Mouse (Mus musculus) layer of hippocampus, adult 9-11 months (tissue): ENCODE results near the gene Wipi1.
A peak's percentile ranks its signal among the peaks of the same experiment; 100 is the strongest.

ENCODE experiments used
- DNase-seq: peaks from one replicate; pipeline ENCODE4 v3.0.0; 2022

The Wipi1 gene

DNA sequence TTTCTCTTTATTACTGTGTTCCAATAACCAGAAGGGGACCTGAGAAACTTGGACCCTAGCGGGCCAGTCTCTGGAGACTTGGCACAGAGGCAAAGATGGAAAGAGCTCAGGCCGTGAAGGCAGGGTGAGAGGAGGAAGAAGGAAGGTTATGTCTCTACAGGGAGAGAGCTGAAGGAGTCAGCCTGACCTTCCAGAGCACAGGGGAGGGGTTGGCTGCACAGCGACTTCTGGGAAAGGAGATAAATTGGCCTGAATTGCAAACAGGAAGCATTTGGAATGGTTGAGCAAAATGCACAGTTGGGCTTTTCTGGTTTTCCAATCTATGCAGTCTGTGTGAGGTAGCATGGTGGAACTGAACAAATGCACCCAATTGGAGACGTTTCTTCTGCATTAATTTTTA lies 5.0 kb upstream of the Wipi1 start:
- no peak for DNase-seq

DNA sequence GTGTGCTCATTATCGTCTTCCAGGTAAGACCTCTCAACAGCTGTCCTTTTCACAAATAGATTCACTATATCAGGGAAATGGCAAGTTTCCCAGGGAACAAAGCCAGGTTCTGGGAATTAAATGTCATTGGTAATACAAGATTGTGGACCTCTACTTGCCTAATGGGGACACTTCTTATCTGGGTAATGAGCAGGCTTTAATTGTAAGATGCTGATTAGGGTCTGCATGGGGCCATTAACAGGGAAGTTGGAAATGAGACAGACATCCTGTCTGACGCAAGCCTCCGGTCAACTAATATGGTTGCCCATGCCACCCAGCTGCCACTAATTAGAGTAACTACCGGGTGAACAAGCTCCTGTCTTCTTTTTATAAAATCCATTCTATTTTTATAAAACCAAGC lies 4.6 kb upstream of the Wipi1 start:
- no peak for DNase-seq

DNA sequence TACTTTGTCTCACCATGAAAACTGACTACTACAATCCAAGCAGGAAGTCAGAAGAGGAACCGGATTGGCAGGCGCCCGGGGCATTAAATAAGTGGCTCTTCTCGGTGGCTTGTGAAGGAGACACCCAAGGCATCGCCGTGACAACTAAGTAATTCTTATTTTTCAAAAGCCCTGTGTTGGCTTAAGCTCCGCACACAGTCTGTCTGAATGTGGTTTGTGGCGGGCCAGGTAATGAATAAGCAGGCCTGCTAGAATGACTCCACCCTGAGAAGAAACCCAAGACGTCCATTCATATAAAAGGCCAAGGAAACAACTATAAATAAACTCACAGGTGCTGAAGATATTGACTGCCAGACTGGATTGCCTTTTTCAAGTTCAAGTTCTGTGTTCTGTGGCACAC lies 3.5 kb upstream of the Wipi1 start:
- DNase-seq = no peak

DNA sequence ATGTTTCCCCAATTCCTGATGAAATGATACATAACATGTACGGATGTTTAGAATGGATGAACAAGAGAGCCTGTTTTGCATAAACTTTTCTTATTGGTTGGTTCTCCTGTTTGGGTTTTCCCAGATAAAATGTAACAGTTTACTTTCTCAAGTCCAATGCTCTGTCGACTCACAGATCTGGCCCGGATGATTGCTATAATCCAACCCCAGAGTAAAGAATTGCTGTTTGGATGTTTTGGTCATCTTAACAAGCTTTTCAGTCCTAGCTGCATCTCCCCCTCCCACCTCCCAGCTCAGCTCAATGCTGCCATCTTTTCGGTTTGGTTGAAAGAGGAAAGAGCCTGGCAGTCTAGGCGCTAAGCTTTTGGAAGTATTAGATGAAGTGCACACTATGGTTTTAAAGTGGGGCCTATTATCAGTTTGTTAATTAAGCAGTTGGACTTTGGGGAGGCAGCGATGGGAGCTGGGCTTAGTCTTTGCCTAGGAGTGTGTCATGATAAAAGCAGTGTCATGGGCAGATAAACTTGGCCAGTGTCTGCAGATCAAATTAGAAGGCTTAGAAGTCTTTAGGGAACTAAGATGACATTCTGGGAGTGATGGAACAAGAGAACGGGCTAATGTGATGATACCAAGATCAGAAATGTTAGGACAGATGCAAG lies 1.2 kb upstream of the Wipi1 start:
- no peak for DNase-seq

DNA sequence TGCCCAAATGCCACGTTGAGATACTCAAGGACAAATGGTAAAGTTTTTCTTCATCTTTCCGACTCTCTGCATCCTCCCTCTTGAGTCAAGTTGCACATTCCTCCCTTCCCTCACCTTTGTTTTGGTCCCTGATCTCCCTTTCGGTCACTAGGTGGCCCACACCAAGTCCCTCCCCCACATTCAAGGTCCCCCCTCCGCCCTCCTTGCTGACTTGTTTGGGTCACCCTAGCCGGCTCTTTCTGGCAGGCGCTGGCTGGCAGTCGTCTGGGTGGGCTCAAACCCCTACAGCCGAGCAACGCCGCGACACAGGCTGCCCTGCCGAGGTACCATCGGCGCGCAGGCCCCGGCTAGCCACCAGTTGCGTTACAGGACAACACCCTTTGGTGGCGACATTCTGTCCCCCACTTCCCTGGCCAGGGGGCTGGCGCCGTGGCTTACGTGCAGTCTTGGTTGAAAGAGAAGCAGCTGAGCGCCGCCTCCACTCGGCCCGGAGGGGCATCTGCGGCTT lies 918 bp downstream of the Wipi1 start:
- DNase-seq = no peak

DNA sequence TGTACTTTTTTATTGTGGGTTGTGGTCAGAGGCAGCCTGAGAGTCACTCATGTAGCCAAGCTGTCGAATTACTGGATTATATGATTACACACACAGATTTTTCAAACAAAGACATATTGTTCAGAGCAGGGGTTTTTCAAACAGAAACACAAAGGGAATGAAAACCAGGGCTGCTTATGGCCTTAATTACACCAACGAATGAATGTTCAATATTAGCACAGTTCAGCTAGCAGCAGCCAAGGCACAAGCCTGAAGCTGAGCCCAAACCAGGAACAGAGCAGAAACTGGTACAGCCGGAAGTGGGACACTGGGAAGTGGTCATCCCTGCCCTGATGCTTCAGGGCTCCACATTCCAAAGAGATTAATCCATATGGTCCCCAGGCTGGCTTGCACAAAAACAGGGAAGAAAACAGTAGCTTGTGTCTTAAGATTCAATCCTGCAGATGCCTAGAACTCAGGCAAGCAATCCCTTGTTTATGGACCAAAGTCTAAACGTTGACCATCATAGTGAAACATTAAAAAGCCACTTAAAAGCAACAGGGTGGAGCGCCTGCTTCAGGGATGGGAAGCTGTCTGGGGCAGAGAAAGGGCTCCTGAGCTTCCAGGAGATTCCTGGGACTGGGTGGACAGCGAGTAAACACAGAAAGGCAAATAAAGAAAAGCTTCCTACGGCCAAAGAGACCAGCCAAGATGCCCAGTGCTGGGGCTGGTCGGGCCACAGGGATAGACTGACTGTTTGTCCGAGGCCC lies 1.5 kb downstream of the Wipi1 start:
- no peak for DNase-seq

DNA sequence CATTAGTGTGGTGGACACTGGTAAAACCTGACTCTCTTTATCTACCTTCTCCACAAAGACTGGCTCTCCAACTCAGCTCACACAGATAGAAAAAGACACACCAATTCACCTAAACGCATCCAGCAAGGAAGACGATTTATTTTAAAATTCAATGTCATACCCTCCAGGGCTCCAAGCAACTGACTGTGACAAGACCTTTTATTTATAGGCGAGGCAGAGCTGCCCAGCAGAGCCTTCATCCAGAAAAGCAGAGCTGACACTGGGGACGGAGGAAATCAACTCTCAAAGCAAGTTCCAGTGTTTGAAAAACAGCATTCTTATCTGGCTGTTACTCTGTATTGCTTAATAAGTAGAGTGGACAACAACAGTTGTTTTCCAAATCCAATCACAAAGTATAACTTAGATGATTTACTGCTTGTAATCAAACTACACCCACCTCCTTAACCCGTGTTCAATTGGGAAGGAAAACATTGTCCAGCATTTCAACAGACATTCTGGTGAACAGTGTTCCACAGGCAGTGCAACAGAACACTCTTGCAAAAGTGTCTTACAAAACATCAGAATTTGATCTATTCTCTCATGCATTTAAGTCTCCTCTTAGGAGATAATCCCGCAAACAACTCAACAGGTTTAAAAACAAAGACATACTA lies 2.7 kb downstream of the Wipi1 start:
- DNase-seq = no peak

DNA sequence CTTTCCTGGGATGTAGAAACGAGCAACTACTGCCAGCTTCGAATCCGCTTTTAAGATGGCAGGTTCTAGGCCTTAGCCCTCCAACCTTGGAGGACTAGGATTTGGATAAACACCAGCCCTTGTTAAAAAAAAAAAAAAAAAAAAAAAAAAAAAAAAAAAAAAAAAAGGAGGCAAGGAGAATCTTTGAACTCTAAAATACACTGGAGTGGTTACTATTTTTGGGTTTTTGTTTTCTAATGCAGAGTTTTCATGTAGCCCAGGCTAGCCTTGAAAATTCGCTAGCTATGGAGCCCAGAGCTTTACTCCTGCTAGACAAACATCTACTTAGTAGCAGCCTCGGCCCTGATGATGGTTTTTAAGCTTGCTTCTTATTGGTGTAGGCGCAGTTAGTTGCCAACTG lies 4.2 kb downstream of the Wipi1 start:
- no peak for DNase-seq

DNA sequence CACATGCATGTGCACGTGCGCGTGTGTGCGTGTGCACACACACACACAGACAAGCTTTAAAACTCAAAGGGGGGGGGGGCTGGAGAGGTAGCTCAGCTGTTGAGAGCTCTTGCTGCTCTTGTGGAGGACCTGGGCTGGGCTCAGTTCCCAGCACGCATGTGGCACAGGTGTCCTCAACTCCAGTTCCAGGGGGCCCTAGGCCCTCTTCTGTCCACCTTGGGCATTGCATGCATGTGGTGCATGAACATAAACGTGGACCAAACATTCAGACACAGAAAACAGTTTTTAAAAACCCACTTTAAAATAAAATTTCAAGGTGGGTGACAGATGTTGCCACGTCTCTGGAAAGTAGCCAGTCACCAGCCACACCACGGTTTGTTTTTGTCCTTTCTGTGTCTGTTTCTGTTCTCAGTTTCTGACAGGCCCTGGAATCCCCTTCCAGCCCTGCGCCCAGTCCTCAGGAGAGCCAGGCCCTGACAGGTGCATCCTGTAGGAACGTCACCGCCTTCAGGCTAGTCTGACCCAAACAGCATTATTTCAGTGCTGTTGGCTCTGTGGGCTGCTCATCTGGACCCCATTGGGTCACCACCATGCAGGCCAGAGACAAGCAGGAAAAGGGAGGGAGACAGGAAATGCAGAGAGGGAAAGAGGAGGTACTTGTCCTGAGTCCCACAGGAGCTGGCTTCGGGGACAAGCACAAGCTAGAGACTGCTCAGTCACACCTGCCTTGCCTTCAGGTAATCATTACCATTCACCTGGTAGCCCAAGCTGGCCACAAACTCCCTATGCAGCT lies 12.8 kb downstream of the Wipi1 start:
- DNase-seq = no peak

DNA sequence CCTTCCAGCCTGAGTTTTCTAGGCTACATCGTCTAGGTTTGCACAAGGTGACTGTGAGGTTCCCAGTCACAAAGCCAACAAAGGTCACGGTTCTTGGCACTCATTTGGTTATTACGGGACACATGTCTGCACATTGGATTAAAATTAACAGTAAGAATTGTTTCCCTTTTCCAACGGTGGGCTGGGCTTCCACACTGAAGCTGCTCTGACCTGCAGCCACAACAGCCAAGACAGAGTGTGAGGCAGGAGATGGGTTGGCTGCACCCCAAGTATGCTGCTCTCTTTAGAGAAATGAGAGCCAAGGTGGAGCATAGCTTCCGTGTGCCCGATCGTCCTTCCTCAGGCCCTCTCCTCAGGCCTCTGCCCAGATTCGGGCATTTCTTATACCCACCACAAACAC lies 17.0 kb downstream of the Wipi1 start:
- no peak for DNase-seq

DNA sequence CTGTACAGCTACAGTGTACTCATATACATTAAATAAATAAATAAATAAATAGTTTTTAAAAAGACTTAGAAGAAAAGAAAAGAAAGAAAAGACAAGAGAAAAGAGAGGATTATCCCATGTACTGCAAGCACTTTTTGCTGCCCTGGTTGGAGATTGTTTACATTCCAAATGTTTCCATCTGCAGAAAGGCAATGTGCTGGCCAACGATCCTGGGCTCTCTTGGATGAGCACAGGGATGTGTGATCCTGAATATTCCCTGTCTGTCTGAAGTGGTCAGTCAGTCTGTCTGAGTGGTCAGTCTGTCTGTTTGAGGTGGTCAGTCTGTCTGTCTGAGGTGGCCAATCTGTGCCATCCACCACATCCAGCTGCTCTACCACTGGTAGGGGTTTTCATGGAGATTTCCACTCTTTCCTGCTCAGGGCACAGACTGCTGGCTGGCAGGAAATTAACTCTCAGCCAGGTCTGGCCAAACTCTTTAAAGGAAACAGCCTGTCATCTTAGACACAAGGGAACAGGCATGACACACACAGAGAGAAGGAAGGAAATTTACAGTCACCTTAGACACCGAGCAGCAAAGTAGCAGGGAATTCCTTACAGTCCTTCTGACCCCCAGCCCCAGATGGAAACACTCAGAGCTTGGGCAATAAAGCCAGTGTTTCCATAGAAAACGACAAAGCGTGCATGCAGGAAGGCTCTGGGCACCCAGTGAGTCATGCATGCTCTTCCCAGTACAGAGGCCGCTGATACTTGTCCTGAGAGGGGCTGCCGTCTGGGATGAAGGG lies 18.4 kb downstream of the Wipi1 start:
- DNase-seq = no peak

DNA sequence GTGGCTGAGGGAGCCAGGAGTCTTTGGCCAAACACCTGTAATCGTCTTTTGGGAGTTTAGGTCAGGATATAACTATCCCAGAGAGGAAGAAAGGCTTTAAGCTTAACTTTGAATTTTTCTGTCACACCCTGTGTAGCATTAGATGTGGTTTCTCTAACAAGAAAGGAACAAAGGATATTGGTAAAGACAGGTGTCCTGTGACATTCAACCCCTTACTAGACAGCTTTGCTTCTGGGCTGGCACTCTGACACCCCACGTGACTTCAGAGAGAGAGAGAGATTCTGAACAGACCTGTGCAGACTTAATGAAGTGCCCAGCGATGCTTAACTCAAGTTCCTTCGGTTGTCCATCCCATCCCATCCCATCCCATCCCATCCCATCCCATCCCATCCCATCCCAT lies 20.3 kb downstream of the Wipi1 start:
- no peak for DNase-seq

DNA sequence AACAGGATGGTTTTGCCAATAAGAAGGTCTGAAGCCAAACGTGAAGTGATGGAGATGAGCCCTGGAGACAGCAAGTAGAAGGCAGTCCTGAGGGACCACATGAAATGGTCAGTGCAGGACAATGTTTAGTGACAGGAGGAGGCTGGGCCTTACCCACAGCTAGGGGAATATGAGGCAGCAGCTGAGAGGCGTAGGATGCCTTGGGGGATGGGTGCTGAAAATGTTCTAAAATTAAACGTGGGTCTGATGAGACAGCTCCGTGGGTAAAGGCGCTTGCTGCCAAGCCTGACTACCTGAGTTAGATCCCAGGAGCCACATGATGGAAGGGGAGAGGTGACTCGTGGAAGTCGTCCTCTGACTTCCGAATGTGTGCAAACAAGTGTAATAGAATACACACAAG lies 21.8 kb downstream of the Wipi1 start:
- DNase-seq = peak; percentile 52

DNA sequence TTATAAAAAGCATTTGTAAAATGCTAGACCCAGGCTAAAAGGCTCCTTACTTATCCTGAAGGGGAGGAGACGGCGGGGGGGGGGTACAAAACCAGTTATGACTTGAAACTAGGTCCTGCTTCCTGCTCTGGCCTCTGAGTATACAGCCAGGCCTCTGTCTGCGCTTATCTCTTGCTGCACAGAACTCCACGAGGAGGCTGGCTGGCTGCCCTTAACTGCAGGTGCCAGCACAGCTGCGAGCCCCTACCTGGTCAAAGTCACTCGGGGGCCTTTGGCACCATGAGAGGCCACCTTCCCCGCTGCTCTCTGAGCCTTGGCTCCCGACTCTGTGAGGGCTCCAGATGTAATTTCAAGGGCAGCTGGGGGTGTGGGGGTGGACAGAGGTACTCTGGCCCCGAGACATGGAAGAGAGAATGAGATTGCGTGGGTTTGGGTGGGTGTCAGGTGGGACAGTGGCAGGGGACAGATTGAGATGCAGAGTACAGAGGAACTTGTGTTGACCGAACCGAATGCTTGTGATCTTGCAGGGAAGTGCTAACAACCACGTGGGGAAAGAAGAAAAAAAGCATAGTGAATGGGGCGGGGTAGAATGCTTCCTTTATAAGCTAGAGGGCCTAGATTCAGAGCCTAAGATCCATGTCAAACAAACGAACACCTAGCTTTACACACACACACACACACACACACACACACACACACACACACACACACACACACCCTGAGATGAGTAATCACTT lies 24.0 kb downstream of the Wipi1 start:
- DNase-seq = no peak

DNA sequence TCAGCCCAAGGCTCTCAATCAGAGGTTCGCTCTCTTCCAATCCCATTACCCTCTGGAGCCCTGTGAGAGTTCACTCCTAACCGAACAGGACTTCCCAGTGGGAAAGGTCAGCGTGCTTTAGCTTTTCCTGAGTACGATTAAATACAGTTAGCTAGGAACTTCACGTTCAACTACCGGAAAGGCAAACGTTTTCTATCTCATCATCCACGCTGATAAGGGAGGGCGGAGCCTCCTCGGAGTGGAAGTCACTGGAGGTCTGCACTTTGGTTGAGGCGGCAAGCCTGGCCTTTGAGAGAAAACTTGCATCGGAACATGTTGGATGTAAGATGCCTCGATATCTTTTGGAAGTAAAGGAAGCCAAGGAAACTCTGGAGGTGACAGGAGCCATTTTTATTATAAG lies 24.7 kb downstream of the Wipi1 start:
- DNase-seq = no peak

DNA sequence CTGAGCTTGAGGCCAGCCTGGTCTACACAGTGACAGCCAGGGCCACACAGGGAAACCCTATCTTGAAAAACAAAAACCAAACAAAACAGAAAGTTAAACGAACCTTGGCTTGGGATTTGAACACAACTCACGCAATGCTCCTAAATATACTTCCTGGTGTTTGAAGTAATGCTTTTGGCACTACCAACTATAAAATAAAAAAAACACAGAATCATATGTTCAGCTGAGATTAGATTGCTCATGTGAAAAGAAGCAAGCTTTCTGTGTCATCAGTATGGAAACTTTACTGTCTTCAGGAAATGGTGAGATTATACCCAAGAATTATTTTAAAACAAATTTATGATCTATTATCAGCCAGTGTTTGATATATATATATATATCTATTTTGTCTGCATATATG lies 25.3 kb downstream of the Wipi1 start:
- DNase-seq = no peak

DNA sequence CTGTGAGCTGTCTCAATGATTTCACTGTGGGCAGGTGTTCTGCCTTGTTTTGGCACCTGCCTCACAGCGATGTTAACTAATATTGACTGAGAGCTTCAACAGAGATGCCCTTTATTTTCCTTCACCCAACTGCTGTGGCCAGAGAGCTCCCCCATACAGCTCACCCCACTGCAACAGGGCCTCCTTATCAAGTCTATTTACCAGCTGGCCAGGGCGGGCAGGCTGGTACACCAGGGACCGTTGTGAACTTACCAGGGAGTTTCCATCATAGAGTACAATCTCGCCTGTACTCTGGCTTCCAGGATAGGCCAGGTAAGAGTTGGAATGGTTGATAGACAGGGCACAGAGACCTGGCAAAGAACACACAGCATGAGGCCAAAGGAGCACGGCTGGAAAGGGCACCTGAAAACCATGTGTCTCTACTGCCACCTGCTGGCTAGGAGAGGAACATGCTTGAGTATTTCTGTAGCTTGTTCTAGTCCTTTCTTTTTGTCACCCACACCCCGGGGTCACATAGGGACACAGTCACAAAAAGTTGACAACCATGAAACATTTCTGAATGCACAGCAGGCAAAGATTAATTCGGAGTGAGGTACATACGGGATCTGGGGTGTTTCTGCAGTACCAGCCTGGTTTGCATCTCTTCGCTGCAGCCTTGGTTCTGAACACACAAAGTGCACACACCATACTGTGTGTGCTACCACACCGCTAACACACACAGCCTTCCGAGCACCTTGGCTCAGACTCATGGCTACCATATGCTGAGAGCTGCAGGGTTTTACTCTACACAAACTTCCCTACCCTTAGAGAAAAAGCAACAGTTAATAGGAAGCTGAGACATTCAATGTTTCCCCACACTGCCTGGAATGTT lies 26.7 kb downstream of the Wipi1 start:
- DNase-seq = peak; percentile 48

DNA sequence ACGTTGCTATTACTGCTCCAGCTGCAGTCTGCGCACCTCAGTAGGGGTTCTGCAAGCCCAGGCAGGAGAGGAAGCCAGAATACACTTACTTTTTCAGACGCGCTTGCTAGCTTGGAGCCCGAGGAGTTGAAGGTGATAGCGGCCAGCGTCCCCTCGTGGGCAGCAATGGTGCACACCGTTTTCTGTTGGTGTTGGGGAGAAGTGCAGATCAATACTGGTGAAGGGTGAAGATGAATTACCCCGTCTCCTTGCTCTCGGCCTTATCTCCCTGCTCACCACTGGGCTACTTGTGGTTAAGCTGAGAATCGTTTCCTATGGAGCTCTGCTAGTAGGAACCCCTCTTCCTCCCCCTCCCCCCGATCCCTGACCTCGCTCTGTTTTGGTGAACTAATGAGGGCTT lies 27.8 kb downstream of the Wipi1 start:
- DNase-seq = no peak

DNA sequence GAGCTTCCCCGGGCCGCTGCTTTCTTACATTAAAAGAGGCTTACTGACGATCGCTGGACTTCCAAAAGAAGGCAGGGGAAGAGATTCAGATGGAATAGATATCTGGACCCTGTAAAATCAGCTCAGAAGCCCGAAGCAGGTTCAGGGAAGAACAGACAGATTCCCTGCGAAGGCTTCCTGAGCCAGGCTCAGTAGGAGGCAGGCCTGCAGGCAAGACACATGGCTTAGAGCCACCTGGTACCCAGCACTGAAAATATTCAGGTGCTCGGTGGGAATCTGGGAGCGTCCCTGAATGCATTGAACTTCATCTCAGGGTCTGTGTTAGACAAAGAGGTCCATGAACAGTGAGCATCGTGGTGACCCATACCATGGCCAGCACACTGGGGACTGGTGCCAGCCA lies 31.8 kb downstream of the Wipi1 start:
- no peak for DNase-seq

DNA sequence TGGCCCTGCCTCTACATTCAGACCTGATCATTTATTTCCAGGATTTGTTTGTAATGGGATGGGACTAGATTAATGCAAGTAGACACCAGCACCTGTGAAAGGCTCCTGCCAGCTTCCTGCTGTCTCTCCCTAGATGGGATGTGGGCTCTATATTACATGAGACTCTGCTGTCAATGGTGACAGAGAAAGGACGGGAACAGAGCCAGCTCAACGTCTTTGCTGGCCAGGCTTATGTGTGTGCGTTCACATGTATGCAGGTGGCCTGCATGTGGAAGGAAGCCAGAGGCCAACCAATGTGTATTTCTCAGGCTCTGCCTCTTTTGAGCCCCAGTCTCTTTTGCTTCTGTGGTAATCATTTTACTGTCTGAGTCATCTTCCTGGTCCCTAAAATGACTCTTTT lies 33.2 kb downstream of the Wipi1 start:
- DNase-seq = no peak

DNA sequence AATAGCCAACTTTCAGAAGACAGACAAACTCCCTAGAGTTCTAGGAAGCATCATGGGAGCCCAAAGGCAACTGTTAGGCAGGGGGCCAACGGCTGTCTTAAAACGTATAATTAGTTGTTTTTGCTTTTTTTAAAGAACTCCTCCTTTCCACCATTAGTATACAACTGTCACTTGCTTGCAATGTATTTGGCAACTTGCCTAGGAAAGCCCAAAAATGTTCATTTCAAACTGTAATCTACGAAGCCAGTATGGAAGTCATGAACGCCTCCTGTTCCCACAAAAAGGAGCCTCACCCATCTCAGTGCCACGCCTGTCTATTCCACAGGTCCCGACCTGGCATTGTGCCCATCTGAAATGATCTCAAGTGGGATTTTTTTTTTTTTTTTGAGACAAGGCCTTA lies 35.9 kb downstream of the Wipi1 start:
- no peak for DNase-seq
